Mouse (Mus musculus) spleen, postnatal 14 days (tissue): ENCODE data around the gene Cdkl2.

ENCODE experiments used
- DNase-seq, 2 experiments: peaks; one replicate each; pipeline ENCODE4 v3.0.0; 2021 to 2022; ENCODE audit warnings: low spot score in 2 of 2

Cdkl2 gene

DNA sequence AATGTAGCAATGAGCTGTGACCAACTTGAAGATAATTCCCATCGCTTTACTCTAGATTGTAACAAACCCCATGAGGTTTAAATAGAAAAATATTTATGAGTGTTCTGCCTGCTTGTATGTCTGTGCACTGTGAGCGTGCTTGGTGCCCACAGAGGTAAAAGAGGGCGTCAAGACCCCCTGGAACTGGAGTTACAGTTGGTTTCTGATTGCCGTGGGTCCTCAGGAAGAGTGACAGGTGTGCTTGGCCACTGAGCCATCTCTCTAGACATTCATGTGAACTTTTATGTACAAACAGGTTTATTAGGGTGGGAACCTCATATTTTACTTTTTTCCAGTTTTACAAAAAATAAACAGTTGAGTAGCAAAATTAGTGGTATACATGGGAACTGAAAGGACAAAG, at the start of gene Cdkl2:
Gene Cdkl2 (minus strand): TSS at position 101 of the 400 bp plus-strand sequence.
- no peak for DNase-seq

DNA sequence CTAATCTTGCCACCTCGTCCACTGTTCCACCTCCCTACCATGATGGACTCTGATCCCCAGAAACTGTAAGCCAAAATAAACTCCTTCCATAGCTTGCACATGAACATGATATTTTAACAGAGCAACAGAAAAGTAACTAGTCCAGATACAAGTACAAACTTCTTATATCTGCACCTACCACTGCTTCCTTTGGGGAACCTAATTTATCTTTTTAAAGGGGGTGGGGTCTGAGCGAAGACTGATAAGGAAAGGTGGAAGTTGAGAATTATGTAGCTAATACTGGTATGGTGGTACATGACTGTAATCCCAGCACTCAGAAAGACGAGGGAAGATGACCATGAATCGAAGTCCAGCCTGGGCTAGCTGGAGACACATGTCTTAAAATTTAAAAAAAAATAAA, 43.8 kb upstream of the Cdkl2 start:
- DNase-seq, result no peak

DNA sequence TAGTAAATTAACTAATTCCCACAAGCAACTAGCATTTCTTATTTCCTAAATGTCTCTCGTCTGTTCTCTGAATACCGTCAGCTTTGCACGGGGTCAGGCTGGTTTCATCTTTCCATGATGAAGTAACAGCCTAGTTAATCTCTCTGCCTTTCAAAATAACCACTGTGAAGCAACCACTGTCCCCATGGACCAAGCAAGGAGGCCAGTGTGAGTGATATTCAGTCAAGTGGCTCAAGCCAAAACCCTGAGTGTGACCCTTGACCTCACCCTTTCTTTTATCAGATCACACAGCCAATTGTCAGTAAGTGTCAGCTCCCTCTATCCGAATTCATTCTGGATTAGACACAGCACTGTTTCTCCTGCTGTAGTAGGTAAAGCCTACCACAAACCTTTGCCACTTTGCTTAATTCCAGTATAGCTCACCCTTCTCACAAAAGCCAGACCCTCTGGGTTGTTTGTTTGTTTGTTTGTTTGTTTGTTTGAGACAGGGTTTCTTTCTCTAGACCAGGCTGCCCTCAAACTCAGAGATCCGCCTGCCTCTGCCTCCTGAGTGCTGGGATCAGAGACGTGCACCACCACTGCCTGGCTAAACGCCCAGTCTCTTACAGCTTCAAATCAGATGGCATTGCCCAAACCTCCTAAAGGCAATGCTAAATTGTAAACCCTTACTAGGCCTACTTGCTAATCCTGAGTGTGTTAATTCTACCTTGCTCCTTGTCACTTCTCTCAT, 42.3 kb upstream of the Cdkl2 start:
- DNase-seq, result no peak

DNA sequence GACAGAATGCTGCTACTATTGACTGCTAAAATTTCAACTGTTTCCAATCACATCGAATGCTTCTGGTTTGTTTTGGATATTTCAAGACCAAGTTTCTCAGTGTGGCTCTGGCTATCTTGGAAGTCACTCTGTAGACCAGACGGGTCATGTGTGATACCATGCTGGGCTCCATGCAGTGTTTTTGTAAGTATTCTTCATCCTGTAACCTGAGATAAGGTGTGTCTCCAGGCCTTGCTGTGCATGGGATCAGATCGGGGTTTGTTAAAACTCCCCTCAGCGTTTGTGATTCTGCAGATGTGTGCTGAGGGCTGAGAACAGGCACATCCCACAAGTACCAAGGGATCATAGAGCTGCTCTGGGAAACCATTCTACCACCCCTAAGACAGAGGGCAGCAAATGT, 41.6 kb upstream of the Cdkl2 start:
- DNase-seq, result no peak

DNA sequence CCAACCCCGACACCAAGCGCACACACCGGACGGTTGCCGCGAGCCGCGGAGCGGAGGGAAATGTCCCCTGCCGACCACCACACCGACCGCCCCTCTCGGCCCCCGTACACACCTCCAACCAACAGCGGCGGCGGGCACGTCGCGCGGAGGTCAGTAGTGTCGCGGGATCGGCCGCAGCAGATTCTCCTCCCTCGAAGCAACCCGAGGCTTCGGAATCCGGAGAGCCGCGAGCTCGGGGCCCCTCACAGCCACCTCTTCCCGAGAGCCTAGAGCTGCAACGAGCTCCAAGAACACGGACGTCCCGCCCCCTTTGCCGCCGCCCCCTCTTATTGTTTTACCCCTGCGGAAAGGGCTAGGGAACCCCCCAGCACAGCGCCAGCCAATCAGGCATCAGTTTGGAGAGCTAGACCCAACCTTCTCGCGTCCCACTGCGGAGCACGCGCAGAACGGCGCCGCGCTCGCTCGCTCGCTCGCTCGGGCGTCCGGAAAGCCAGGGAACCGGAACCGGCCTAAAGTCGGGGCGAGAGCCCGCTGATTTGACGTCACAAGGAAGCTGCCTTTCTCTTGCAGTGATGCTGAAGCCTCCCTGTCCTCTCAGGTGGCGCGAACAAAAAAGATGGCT, 39.8 kb upstream of the Cdkl2 start, which contains the start of gene G3bp2:
Gene G3bp2 (minus strand): TSS at position 303 of the 622 bp plus-strand sequence.
- DNase-seq, result peak; percentile 88 to 90

DNA sequence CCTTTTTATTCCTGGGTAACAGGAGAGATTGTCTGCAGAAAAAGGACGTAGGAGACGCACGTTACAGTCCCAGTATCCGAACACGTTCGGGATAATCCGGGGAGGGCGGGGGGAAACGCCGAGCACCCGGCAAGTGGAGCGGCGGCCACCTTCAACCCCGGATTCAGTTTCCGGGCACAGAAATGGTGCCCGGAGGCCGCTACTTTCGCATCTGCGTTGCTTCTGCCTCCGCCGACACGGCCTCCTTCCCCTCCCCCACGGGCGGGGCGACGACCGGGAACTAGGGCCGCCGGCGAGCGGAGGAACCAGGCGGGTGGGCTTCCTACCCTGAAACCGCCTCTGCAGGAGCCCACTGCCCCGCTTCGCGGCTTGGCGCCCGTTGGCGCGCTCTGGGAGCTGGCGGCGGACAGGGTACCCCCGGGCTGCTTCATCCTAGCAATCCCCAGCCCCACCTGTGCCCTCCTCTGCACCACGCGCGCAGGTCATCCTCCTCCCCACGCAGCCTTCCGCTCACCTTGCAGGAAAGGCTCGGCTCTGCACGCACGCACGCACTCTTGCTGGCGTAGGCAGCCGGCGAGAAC, 39.2 kb upstream of the Cdkl2 start:
- DNase-seq, result peak; percentile 52 to 61

DNA sequence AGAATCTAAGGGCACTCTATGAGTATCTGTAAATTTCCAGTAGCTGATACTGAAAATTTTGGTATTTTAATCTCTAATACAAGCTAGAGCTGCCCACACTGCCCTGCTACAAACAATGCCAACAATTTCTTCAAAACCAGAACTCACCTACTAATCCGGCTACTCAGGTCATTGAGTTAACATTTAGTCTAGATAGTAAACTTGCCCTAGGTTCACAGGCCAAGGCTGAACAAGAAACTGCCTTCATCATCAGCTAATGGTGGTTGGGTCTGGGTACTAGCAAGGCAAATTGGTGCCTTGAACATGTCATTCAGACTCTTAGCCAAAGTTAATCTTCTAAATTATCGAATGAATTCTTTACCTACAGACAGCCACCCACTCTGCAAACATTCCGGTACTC, 37.6 kb upstream of the Cdkl2 start:
- no peak for DNase-seq

DNA sequence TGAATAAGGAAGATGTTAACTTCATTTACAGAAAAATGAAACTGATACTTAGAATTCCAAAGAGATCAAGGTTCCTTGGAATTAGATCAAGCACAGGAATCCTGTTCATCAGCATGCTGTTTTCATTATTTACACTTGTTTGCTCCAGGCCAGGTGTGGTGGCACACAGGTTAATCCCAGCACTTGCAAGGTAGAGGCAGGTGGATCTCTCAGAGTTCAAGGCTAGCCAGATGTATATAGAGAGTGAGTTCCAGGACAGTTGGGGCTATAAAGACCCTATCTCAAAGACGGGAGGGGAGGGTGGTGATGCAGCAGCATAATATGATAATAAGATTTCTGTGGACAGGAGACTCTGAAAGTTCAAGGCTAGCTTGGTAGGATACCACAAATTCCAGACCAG, 36.7 kb upstream of the Cdkl2 start:
- no peak for DNase-seq

DNA sequence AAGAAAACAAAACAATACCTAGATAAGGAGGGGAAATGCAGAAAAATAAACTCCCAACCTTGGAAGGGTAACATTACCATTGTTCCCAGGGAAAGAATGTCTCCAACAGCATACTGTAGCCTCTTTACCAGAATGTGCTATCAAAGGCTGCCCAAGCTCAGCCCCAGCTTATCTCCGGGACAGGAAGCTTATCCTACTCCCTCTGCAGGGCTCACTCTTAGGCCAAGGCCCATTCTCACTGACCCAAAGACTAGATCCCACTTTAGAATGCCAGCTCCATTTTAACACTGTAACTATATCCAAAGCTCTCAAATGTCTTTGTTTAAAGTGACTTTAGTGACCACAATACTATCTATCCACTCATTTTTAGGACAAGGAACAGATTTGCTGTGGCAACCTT, 35.6 kb upstream of the Cdkl2 start:
- no peak for DNase-seq

DNA sequence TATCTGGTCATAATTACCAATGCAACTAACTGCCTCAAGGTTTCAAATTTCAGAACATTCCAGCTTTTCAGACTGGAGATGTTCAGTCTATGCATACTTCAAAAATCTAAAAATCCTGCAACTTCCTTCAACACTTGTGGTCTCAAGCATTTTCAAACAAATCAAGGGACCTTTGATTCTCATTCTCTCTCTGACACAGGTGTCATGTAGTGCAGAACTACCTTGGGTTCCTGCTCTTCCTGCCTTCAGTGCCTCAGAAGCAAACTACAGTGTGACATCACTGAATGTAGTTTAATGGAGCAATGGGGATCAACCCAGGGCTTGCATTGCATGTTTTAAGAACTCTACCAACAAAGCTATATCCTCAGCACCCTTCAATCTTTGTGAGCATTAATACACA, 35.1 kb upstream of the Cdkl2 start:
- no peak for DNase-seq

DNA sequence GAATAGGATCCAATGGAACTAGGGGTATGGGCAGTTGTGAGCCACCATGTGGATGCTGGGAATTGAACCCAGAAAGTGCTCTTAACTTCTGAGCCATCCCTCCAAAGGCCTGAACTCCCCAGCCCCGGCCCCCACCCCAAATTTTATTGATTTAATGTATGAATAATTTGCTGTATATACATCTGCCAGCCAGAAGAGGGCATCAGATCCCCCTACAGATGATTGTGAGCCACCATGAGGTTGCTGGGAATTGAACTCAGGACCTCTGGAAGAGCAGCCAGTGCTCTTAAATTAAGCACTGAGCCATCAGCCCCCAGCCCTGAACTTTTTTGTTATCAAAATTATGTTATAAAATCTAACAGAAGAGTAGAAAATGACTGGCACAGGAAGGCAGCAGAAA, 32.6 kb upstream of the Cdkl2 start:
- DNase-seq, result no peak

DNA sequence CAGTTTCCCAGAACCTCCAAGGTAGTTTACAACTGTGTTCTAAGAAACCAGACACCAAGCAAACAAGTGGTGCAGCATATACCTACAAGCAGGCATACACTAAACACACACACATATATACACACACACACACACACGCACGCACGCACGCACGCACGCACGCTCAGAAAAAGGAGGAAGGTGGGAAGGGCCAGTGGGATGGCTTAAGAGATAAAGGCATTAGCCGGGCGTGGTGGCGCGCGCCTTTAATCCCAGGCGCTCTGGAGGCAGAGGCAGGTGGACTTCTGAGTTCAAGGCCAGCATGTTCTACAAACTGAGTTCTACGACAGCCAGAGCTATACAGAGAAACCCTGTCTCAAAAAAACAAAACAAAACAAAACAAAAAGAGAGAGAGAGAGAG, 30.4 kb upstream of the Cdkl2 start:
- DNase-seq, result no peak

DNA sequence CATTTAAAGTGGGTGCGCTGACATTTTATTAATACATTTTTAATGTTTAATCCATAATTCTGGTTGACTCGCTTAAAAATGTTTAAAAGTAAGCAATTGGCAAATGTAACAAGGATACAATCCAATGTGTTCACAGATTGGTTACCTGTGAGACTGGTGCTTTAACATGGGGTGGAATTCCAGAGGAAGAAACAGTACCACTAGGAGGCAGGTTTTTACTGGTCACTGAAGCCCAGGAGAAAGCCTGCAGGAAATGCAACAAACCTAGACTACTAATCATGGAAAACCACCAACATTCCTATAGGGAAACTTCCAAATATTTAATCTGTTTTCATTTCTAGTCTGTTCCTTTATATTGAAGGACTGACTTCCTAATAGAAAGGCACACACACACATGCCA, 19.5 kb upstream of the Cdkl2 start:
- DNase-seq, result no peak

DNA sequence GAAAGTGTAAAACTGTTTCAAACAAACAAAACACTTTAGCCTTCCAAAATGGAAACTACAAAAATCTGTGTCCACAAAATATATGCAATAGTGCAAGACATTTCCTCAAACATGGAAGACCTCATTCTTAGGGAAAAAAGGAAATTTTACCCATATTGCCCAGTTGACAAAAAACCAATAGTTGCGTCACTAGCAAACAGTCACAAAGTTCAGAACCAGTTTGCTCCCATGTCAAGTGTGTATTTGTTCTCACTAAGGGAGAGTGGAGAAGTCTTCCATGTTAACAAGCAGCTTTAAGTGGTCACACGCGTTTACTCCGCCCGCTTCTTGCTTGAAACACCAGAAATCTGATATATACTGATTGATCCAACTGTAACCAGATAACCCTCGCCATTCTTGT, 9.2 kb upstream of the Cdkl2 start:
- DNase-seq, result no peak

DNA sequence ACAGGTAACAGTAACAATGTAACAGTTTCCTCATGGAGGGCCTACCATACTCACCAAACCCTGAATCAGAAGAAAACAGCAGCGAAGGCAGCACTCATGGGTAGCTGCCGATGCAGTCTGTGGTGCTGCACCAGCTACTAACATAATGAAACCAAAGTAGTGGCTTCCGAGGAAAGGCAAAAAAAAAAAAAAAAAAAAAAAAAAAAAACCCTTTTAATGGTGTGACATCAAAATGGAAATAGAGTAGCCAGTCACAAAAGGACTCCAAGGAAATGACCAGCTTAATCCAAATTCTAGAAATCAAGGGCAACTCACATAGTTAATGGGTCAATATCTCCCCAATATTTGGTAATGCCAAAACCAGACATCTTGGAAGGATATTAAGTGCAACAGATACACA, 6.7 kb upstream of the Cdkl2 start:
- no peak for DNase-seq

DNA sequence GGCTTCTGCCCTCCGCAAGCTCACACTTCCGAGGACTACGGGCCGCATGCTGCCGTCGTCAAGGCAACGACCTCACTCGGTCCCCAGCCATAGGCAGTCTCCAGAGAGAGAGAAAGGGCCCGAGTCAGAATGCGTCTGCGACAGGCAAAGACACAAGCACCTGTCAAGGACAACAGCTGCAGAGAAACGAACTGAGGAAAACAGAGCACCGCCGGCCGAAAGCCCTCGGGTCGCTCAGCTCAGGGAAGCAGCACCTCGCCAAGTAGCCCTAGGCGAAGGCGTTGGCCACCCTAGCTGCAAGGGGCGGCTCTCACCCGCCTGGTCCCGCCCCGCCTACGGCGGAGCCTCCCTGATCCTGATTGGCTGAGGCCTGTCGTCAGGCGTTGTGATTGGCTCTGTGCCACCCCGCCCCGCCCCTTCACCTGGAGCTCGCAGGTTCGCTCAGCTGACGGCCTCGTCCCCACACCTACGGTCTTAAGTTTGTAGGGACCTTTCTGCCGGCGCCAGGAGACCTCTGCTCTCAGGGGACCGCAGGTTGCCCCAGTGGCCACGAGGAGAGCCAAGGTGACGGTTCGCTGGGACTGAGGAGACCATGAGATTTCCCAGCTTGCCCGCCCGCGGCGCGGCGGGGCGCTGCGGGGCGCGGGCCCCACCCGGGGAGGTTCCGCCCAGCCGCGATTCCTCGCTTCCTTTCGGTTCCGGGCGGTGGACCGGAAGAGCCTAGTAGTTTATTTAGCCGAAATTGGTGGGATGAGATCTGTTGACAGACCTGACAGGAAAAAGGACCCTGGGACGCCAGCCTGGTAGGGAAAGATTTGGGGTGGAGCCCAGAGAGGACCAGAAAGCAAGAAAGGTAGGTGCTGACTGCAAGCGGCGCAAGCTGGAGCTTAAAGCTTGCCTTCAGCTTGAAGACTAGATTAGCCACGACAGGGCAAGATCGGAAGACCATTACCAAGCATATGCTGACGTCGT, 1.0 kb downstream of the Cdkl2 start:
- DNase-seq, result peak; percentile 94 to 95

DNA sequence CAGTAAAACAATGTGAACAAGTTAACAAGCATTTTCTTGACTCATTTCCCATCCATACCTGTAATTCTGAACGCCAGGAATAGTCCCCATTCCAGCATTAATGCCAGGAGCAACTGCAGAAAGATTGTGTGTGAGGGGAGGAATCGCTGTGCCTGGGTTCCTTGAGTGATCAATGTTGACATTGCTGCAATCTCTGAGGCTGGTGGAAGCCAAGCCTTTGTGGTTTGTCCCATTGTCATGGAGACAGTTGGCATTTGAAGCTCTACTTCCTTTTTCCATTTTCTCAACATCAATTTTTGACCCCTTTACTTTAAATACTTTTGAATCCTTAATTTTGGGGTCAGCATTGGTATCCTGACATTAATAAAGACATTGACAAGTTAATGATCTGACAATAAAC, 23.7 kb downstream of the Cdkl2 start:
- DNase-seq, result no peak

DNA sequence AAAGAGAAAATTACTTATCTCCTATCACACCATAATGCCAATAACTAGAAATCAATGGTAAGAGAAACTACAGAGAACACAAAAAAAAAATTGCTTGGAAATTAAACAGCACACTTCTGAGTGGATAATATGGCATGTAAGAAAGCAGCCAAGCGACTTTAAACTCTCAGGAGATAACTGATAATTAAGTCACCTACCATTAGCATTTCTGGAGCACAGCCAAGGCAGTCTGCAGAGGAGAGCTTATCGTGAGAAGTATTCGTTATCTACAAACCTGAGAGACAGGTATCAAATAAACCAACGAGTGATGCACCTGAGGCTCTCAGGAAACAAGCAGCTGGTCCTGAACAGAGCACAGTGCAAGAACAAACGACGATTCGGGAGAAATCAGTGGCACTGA, 31.9 kb downstream of the Cdkl2 start:
- DNase-seq, result no peak

DNA sequence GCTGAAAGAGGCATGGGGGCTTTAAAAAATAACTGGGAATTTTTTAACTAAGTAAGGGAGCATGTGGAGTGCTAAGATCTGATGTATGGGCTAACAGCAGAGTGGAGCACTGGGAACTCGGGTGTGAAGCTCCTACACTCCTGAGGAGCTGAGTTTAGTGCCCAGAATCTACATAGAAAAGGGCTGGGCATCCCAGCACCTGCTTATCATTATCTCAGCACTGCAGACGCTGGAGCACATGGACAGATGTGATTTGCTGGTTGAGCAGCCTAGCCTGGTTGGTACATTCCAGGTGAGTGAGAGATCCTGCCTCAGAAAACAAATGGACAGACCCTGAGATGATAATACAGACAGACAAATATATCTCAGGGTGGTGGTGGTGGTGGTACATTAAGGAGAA, 33.9 kb downstream of the Cdkl2 start:
- no peak for DNase-seq

DNA sequence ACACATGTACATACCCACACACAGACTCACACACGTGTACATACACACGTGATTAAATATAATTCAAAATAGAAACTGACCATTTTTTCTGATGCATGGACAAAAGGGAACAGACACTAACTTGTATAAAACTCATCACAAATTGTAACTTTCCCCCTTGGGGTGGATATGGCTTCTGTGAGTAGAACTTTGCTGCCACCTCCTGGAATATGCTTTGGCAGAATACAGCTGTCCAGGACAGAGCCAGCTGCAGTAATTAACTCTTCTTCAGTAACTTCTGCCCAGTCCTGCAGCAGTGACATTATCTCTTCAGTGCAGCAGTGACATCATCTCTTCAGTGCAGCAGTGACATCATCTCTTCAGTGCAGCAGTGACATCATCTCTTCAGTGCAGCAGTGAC, 40.7 kb downstream of the Cdkl2 start:
- DNase-seq, result peak in 1 of 2 experiments; percentile 23

DNA sequence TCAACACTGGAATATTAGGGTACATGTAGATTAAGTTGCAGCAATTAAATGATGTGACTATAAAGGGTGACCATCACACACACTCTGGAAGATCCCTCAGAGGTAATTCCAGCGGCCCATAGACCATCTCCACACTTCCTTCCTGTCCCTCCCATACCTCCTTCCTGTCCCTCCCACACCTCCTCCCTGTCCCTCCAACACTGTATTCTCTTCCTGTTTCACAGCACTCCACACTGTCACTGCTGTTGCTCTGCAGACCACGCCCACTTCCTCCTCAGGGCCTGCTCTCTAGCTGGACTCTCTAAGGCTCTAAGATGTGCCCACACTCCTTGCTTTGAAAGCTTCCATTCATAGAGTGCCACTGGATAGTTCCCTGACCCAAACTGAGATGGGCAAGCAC, 42.9 kb downstream of the Cdkl2 start:
- peak; percentile 10 to 27 for DNase-seq

DNA sequence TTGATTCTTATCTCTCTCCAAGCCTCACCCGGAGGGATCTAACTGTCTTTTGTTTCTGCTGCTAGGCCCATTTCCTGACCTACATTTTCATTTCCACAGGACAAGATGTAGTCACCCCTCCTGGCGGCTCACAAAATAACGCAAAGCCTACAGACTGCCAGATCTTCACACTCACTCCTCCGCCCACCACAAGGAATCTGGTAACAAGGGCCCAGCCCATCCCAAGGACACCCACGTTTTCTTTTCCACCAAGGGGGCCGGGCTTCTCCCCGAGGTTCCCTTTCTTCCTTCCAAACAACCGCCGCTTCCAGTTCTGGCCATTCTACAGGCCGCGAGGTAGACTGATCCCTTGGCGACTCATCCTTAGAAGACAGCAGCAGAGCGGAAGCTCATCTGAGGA, 49.1 kb downstream of the Cdkl2 start:
- no peak for DNase-seq
